Mouse (Mus musculus) forelimb bud, embryonic 11.5 days (tissue): ENCODE measurements around the gene Xrcc2.

Experiments
- DNase-seq: peaks from one replicate; pipeline ENCODE4 v3.0.0-alpha.2; 2012; ENCODE audit warnings: low read depth, low spot score

Gene Xrcc2

GRCm38 (mm10) chr5:25671051-25671450 is 34.6 kb downstream of the Xrcc2 start:
- DNase-seq, result no peak

GRCm38 (mm10) chr5:25668306-25668705 is 37.3 kb downstream of the Xrcc2 start:
- DNase-seq, result no peak

- no peak for DNase-seq
Measured at GRCm38 (mm10) chr5:25666684-25667083, 38.9 kb downstream of the Xrcc2 start.

GRCm38 (mm10) chr5:25666108-25666507 is 39.5 kb downstream of the Xrcc2 start:
- peak; percentile 64 for DNase-seq

GRCm38 (mm10) chr5:25665516-25665915 is 40.1 kb downstream of the Xrcc2 start:
- DNase-seq, result no peak

GRCm38 (mm10) chr5:25663165-25663564 is 42.5 kb downstream of the Xrcc2 start:
- DNase-seq, result no peak

GRCm38 (mm10) chr5:25654578-25654987 is 51.0 kb downstream of the Xrcc2 start:
- DNase-seq, result no peak

GRCm38 (mm10) chr5:25653377-25653776 is 52.2 kb downstream of the Xrcc2 start:
- no peak for DNase-seq

GRCm38 (mm10) chr5:25652435-25652834 is 53.2 kb downstream of the Xrcc2 start:
- no peak for DNase-seq

- DNase-seq, result no peak
Measured at GRCm38 (mm10) chr5:25645661-25646364, 59.8 kb downstream of the Xrcc2 start.

GRCm38 (mm10) chr5:25644509-25644908 is 61.1 kb downstream of the Xrcc2 start:
- no peak for DNase-seq

- no peak for DNase-seq
Measured at GRCm38 (mm10) chr5:25642741-25643140, 62.9 kb downstream of the Xrcc2 start.
